Mouse (Mus musculus) olfactory bulb, adult 2 months (tissue): Measurements from ENCODE around the gene Rcor1. TPM values are rescaled to one million over a fixed set of nuclear protein-coding genes. Genes with fewer than 3 reads are reported as not detected.

Source experiments
- H3K27ac ChIP-seq: fragments of 200-500 bp; 2 replicates; pipeline ENCODE4 v1.5.1; 2012; ENCODE audit warnings: low read depth, low read length; ENCODE audit not compliant: insufficient read depth
- H3K4me1 ChIP-seq: fragments of 200-500 bp; 2 replicates; pipeline ENCODE4 v1.6.1; 2012; ENCODE audit warnings: low read length; ENCODE audit not compliant: control insufficient read depth, insufficient read depth
- H3K4me3 ChIP-seq: fragments of 200-500 bp; 2 replicates; pipeline ENCODE4 v1.5.1; 2012; ENCODE audit warnings: mild to moderate bottlenecking, low read depth, low read length, moderate library complexity; ENCODE audit not compliant: insufficient read depth
- CTCF ChIP-seq: fragments of 200-500 bp; IDR thresholded peaks from 2 replicates; pipeline ENCODE4 v1.5.1; 2012; ENCODE audit warnings: low read depth, mild to moderate bottlenecking, low read length, moderate library complexity; ENCODE audit not compliant: insufficient read depth
- POLR2A ChIP-seq: fragments of 200-500 bp; IDR thresholded peaks from 2 replicates; pipeline ENCODE4 v1.6.1; 2012; ENCODE audit warnings: mild to moderate bottlenecking, low read depth, low read length, moderate library complexity; ENCODE audit not compliant: insufficient read depth
- WGBS: fragments of 180-500 bp; shearing (Covaris S2); methylation state at CpG from one replicate; pipeline ENCODE4 v1.1.7; 2018; 5-methylcytosine and 5-hydroxymethylcytosine counted together
- polyA plus RNA-seq: library from polyadenylated mRNA; stranded (reverse); fragments of >200 nt; gene quantifications from 2 replicates; pipeline ENCODE4 v1.2.4, GENCODE M21; 2012; ENCODE audit warnings: low replicate concordance; ENCODE audit not compliant: missing spikeins, insufficient read depth, insufficient read length

Gene Rcor1
- polyA plus RNA-seq, 1 experiment: not detected

DNA sequence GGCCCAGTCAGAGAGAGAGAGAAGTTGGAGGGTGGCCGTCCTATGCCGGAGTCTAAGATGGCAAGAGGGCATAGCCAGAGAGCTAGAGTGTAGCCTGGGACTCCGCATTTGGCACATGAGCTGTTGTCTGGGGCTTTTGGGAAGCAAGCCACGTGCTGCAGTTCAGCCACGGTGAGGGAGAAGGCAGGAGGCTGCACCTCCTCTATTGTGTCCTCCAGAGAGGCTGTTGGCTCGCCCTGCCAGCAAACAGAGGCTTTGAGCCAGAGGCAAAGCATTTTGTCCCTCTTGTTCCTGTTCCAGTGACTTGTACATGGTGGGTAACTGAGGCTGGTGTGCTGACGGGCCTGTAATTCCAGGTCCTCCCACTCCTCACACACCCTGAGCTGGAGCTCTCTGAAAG is 95.0 kb downstream of the Rcor1 start:
- no peak overlapping the region for H3K27ac ChIP-seq
- TF ChIP-seq CTCF (no peak), POLR2A (no peak)
- no peak overlapping the region for H3K4me3 ChIP-seq
- H3K4me1 ChIP-seq: peaks cover 15% of the 10 kb centered on the region; the same call in 1 of the 2 replicates
- WGBS: 72% methylated on average over 7 of the region's 7 CpGs

GRCm38 (mm10) chr12:111134791-111135733 is 95.9 kb downstream of the Rcor1 start:
- Histone ChIP-seq H3K4me1 (peaks cover 12% of the 10 kb centered on the region; the same call in 1 of the 2 replicates), H3K4me3 (no peak overlapping the region), H3K27ac (no peak overlapping the region)
- no peak for TF ChIP-seq CTCF
- TF ChIP-seq POLR2A: no peak
- WGBS: 50% methylated on average over 19 of the region's 19 CpGs

GRCm38 (mm10) chr12:111135953-111136352 is 96.8 kb downstream of the Rcor1 start:
- WGBS: 73% methylated on average over 3 of the region's 3 CpGs

DNA sequence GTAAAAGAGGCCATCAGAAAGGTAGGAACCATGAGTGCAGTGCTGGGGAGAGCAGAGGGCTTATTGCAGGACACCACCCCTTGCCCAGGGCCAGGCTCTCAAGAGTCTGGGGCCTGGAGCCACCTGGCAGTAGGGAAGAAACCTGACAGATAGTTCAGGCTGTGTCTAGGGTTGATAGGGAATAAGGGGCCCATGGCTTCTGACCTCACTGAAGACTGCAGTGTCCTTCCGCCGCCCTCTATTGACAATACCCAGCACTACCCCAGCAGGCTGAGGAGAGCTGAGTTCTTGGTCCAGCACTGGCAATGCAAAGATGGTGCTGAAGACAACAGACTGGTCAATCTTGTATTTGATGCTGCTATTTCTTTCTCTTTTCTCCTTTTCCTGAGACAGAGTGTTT is 97.9 kb downstream of the Rcor1 start:
- WGBS: 89% methylated on average over 2 of the region's 2 CpGs
- Histone ChIP-seq H3K4me3 (no peak overlapping the region), H3K4me1 (peaks cover 12% of the 10 kb centered on the region; the same call in 1 of the 2 replicates), H3K27ac (no peak overlapping the region)
- no peak for TF ChIP-seq CTCF
- TF ChIP-seq POLR2A: no peak

More at GRCm38 (mm10) chr12:111135953-111136352, 96.8 kb downstream of the Rcor1 start:
- H3K4me3 ChIP-seq: no peak overlapping the region
- H3K4me1 ChIP-seq: peaks cover 12% of the 10 kb centered on the region; the same call in 1 of the 2 replicates
- H3K27ac ChIP-seq: no peak overlapping the region
- no peak for TF ChIP-seq CTCF
- no peak for TF ChIP-seq POLR2A

GRCm38 (mm10) chr12:111143005-111143508 is 103.9 kb downstream of the Rcor1 start:
- 12% methylated on average over 12 of the region's 12 CpGs for WGBS
- Histone ChIP-seq H3K4me1 (peaks cover 28% of the 10 kb centered on the region), H3K4me3 (no peak overlapping the region), H3K27ac (no peak overlapping the region)
- peak; percentile 38; the same call in 1 of the 2 replicates for TF ChIP-seq CTCF
- TF ChIP-seq POLR2A: no peak

- 52% methylated on average over 16 of the region's 16 CpGs for WGBS
- TF ChIP-seq CTCF: no peak
- Histone ChIP-seq H3K4me3 (no peak overlapping the region), H3K4me1 (peaks cover 28% of the 10 kb centered on the region), H3K27ac (no peak overlapping the region)
Measured at GRCm38 (mm10) chr12:111143509-111144063, 104.4 kb downstream of the Rcor1 start.

DNA sequence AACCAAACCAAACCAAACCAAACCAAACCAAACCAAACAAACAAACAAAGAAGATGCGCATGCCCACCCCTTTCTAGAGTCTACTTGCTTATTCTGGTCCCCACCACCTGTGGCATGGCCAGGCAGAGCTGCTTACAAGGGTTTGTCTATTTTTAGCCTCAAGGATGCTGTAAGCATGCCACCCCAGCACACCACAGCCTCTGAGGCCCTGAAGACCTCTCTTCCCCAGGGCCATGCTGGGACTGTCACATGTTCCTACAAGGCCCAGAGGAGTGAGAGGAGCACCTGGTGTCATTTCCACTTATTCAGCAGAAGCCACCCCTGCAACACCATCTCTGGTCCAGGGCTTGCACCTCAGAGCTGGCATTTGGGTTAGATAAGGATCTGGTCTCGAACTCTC is 105.4 kb downstream of the Rcor1 start:
- Histone ChIP-seq H3K4me3 (no peak overlapping the region), H3K27ac (no peak overlapping the region), H3K4me1 (peaks cover 28% of the 10 kb centered on the region)
- no peak for TF ChIP-seq POLR2A
- no peak for TF ChIP-seq CTCF
- 96% methylated on average over 2 of the region's 2 CpGs for WGBS

GRCm38 (mm10) chr12:111145269-111145668 is 106.1 kb downstream of the Rcor1 start:
- WGBS: 32% methylated on average over 9 of the region's 9 CpGs
- Histone ChIP-seq H3K27ac (no peak overlapping the region), H3K4me3 (no peak overlapping the region), H3K4me1 (peaks cover 29% of the 10 kb centered on the region)
- TF ChIP-seq CTCF (no peak), POLR2A (peak; percentile 26; the same call in 1 of the 2 replicates)

DNA sequence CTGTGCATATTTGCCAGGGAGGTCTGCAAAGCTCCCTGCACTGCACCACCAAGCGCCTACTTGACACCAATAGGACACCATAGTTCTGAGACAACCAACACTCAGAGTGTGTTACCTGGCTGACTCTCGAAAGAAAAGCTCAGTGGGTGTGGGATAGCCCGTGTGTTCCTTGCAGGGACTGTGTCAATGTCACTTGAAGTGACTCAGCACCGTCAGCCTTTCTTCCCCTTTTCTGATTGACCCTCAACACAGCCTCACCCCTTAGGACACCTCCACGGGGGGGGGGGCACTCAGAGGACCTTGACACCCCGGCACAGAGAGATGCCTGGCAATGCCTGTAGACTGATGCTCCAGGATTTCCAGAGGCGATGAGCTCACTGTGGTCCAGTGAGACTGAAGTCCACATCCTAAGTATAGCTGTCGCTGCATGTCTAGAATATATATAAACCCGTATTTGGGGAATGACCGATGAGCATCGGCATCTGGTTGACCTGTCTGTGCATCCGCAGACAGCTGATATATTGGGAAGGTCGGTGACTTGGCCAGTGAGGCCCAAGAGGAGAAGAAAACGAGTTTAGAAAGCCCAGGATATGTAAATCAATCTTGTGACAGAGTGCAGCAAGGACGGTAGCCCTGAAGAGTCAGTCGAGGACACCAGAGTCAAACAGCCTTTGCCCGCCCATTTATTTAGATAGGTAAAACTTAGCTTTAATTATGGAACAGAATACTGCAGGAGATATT is 110.5 kb downstream of the Rcor1 start:
- Histone ChIP-seq H3K4me3 (no peak overlapping the region), H3K27ac (no peak overlapping the region), H3K4me1 (peaks cover 15% of the 10 kb centered on the region)
- 73% methylated on average over 17 of the region's 17 CpGs for WGBS
- no peak for TF ChIP-seq CTCF
- no peak for TF ChIP-seq POLR2A
